Mouse (Mus musculus): ENCODE measurements around the gene Olfml1.

Olfml1 gene

GRCm38 (mm10) chr7:107594325-107594856 lies 27.1 kb downstream of the Olfml1 start:
- DNase-seq (ENCODE audit: extremely low spot score, low read depth, low spot score): no peak

DNA sequence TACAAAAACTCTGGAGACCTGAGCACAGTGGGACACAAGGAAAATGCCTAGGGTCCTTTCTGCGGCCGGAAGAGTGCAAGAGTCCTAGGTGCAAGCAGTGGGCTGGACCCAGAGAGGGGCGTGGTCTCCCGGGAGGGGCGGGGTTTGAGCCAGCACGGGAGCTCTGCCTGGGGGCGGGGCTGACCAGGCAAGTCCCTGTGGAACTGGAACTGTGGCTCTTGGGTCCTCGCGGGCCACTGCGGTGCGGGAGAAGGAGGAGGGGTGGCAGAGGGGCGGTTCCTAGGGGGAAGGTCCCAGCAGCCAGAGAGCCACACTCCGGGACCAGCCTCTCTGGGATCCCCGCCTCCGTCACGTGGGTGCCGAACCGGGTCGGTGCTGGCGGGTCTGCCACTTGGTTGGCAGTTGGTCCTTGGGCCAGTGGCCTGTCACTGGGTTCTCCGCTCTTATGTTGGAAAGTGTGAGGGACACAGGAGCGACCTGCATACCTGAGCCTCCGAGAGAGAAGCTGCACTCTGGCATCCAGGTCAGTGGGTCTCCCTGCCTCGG lies 27.7 kb downstream of the Olfml1 start, which contains the start of gene Ppfibp2:
Ppfibp2 (plus strand) TSS at position 351 of the 546 bp plus-strand sequence.
- DNase-seq (ENCODE audit: extremely low spot score, low read depth, low spot score): no peak

- no peak for DNase-seq (ENCODE audit: extremely low spot score, low read depth, low spot score)
Observed at GRCm38 (mm10) chr7:107595426-107595825, 28.2 kb downstream of the Olfml1 start.

DNA sequence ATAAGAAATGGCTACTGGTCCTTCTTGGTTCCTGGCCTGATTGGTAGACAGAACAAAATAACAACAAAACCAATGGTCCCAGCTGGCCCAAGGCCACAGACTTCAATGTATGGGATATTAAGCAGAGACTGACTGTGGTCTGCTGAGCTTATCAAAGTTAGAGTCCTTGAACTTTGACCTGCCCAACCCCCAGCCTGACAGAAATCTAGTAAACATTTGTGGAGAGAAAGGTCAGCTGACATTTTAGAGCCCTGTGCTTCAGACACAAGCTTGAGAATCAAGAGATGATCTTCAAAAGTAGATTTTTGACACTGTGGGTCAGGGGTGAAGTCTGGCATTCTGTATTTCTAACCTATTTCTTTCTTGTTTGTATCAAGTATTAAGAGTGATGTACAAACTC lies 29.5 kb downstream of the Olfml1 start:
- DNase-seq (ENCODE audit: extremely low spot score, low read depth, low spot score): no peak

DNA sequence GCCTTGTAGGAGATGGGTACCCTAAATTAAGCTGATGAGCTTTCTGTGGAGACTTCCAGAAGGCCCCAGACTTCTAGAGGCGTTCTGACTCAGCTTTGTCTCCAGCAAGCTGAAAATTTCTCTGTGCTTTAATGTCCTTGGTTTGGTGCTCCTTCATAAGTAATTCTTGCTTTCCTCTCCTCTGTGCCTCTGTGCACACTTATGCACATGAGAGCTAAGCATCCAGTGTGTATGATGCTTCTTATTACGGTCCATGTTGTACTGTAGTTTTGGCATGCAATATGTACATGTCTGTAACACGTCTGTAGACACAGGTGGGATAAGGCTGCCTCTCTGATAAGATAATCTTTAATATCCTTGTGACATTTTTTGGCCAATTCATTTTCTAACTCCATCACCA lies 30.7 kb downstream of the Olfml1 start:
- no peak for DNase-seq (ENCODE audit: extremely low spot score, low read depth, low spot score)

- no peak for DNase-seq (ENCODE audit: extremely low spot score, low read depth, low spot score)
Observed at GRCm38 (mm10) chr7:107600651-107601050, 33.4 kb downstream of the Olfml1 start.

- no peak for DNase-seq (ENCODE audit: extremely low spot score, low read depth, low spot score)
Observed at GRCm38 (mm10) chr7:107602505-107602904, 35.3 kb downstream of the Olfml1 start.

DNA sequence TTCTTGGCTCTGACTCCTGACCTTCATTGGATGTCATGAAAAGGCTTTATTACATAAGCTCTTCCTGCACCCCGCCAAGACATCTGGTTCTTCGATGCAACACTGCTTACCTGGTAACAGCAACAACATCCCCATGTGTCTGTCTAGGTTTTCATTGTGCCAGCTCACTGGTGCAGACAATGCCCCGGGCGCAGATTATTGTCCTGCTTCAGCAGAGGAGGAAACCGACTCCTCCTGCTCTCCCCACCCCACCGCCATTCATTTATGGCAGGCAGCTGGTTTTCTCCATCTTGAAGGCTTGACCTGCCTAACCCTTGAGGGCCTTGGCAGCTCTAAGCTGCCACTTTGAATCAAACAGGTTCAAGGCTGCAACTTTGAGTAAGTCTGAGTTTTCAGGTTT lies 35.7 kb downstream of the Olfml1 start:
- DNase-seq (ENCODE audit: extremely low spot score, low read depth, low spot score): no peak

GRCm38 (mm10) chr7:107607766-107608165 lies 40.5 kb downstream of the Olfml1 start:
- no peak for DNase-seq (ENCODE audit: extremely low spot score, low read depth, low spot score)

DNA sequence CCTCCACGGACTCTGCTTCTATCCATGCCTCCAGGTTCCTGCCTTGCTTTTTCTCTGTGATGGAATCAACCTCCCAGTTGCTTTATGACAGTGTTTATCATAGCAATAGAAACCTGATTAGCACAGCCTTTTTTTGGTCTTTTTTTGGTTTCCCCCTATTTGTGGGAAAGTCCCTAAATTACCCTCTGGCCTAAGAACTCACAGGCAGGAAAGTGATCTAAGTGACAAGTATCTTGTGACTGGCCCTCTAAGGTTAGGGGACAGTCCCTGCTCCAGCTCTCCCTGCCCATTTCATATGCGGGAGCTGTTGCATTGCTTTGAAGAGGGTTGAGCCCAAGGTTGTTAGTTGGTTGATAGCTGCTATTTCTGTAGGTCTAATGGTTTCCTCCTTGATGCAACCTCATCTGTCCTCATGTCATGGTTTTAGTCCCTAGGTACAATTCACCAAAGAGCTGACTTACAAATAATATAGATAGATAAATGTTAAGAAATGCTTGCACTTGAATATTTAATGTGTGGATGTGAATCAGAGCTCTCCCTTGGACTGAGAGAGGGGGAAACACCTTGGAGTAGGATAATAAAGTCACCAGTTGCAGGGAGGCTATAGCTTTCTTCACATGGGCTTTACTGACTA lies 42.5 kb downstream of the Olfml1 start:
- no peak for DNase-seq (ENCODE audit: extremely low spot score, low read depth, low spot score)

DNA sequence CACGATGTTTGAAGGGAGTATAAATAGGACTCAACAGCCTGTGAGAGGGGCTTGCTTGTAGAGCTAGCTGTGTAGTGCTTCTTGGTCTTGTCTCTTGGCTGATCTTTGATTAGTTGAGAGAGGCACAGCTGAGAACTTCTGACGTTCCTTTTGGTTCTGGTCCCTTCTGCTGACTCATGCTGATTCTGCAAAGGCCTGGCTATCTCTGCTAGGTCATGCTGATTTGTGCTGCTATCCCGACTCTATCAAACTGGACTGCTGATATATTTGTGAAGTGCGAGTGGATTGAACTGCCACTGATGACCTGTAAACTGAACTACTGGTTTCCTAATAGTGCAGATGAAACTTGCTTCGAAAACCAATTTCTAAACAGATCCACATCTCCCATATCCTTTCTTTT lies 43.6 kb downstream of the Olfml1 start:
- DNase-seq (ENCODE audit: extremely low spot score, low read depth, low spot score): no peak

DNA sequence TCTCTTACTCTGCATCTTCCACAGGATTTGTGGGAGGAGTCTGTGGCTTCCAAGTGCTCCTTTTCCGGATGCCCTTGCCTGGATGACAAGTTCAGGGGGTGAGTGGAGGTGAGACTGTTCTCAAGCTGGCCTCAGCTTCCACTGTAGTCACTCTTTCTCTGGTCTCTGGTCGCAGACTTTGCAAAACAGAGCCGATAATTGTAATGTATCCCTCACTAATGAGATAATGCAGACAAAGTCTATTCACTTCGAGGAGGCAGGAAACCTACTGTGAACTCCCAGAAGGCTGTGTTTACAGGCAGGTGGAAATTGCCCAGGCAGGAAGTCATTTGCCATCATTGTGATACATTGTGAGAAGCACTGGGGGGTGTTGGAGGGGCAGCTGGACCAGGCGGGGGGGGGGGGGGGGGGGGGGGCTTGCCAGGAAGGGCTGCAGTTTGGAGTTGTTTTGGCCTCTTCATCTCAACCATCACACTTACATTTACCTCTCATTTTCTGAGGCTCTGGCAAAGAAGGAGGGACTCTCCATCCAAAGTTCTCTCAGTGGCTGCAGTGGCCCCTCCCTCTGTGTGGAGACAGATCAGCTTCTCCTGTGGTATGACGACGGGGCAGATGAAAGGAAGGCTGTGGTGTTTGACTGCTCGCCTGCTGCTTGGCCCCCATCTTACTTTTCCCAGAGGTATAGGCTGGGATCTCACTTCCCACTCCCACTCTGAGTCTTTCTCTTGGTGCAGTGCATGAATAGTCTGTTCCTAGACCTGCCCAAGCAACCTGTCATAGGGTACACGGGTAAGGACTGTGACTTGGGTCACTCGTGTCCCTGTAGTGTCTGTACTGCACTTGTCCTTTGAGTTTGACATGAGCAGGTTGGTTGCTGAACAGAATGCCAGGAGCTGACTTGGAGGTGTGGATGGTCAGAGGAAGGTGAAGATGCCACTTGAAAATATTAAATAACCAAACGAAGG lies 51.1 kb downstream of the Olfml1 start:
- no peak for DNase-seq (ENCODE audit: extremely low spot score, low read depth, low spot score)

DNA sequence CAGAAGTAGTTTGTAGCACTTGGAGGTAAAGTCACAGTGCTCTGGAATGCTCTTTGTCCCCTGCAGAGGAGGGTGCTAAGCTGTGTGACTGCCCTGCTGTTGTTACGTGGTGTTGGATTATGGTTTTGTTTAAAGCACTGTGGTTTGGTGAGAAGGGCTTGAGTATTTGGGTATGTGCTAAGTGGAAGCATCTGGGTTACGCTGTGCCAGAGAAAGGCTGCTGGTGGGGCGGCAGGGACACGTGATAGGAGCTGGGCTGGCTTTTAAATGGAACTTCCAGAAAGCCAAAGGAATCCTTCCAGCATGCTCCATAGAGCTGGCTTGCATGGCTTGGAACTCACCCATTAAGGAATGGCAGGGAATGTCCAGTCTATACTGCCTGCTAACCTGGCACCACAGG lies 52.0 kb downstream of the Olfml1 start:
- DNase-seq (ENCODE audit: extremely low spot score, low read depth, low spot score): no peak

DNA sequence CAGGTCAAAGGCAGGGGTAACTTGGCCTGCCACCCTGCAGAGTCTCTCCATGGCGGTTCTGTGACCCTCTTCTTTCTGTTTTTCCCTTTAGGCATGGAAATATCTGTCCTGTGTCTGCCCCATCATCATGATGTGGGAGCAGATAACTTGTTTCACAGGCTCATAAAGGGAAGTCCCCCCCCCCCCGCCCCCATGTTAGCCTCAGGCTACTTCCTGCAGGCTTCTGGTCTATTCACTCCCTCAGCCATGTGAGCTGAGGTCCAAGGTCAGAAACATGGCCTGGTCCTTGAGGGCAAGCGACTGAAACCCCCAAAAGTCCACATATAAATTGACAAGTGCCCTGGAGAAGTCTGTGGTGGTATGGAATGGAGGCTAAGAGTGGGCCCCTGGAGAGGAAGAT lies 52.9 kb downstream of the Olfml1 start:
- no peak for DNase-seq (ENCODE audit: extremely low spot score, low read depth, low spot score)

- DNase-seq (ENCODE audit: extremely low spot score, low read depth, low spot score): no peak
Observed at GRCm38 (mm10) chr7:107624432-107624831, 57.2 kb downstream of the Olfml1 start.

DNA sequence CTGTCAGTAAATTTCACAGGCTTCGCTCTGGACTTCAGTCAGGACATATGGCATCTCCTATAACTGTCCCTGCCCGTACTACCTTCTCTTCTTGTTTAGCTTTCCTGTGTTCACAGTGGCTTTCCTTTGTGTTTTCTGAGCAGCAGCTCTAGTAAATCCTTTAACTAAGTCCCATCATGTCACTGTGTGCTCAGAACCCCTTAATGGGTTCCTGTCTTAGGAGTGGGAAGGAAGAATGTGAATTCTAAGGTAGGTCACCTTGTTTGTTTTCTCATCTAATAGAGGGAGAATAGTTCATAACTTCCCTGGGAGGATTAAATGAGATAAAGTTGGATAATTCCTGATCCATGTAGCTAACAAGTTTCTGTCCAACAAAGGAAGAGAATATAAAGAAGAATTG lies 57.8 kb downstream of the Olfml1 start, which contains the start of gene 5330417H12Rik:
5330417H12Rik (minus strand) TSS at position 101 of the 400 bp plus-strand sequence.
- no peak for DNase-seq (ENCODE audit: extremely low spot score, low read depth, low spot score)

- DNase-seq (ENCODE audit: extremely low spot score, low read depth, low spot score): no peak
Observed at GRCm38 (mm10) chr7:107625781-107626180, 58.5 kb downstream of the Olfml1 start.

DNA sequence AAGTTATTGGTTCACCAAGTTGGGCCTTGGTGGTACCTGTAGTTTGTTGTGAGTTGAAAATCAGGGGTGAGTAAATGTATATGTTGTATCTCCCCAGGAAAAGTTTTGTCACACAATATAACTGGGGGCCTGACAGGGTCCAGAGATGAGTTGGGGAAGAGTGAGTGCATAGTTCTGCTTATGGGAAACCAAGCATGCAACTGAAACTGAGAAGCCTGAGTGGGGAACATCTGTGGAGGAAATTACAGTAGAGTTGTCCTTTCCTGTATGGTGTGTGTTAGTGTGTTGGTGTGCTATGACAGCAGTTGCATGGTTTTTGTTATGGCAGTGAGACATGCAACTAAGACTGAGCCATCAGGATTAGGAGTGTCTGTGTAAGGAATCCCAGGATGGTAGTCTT lies 61.1 kb downstream of the Olfml1 start:
- DNase-seq (ENCODE audit: extremely low spot score, low read depth, low spot score): no peak

GRCm38 (mm10) chr7:107633201-107633600 lies 66.0 kb downstream of the Olfml1 start:
- DNase-seq (ENCODE audit: extremely low spot score, low read depth, low spot score): no peak

DNA sequence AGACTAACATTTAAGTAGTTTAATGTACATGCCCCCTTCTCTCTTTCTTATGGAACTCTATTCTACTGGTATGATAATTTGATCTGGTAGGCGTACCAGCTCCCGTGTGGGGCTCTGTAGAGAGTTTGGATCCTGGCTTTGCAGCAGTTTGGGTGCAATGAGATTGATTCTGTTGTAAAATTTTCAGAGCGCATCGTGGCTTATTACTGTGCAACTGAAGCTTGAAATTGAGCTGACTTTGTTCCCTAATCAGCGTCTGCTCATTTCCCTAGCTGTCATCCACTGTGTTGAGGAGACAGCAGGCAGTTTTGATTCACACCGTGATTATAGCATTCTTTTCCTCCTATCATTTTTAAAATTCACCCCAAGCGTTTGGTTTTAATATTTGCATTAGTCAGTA lies 70.2 kb downstream of the Olfml1 start:
- no peak for DNase-seq (ENCODE audit: extremely low spot score, low read depth, low spot score)

DNA sequence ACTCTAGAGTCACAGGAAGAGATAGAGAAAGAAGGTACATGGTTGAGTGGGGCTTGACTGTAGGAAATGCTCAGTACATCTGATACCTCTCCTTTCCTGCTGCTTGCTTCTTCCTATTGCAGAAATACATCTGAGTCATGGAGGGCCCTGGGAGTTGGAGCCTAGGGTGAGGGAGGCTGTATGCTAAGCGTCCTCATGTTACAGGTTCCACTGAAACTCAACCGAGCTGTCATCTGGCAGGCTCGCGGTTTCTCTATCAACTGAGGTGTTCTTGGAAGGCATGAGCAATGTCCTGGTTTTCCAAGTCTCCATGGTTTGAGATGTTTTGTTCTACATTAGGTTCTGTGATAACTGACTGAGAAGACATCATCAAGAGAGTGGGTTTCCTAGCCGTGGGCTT lies 70.8 kb downstream of the Olfml1 start:
- DNase-seq (ENCODE audit: extremely low spot score, low read depth, low spot score): no peak

Measured in hindlimb bud, embryonic 11.5 days (tissue).